Mouse (Mus musculus) small intestine, adult 10 weeks (tissue): ENCODE results near the gene 1700017B05Rik. TPM values are rescaled to one million over a fixed set of nuclear protein-coding genes. Genes with fewer than 3 reads are reported as not detected.

ENCODE experiments used
- polyA plus RNA-seq: library from polyadenylated mRNA; stranded (reverse); fragments of 350-450 nt; fragmentation: Illumina TruSeq; extraction: RNeasy Lipid Tissue Mini Kit (QIAGEN cat#74804); gene quantifications from one replicate; pipeline ENCODE4 v1.2.3, GENCODE M21; 2014; ENCODE audit warnings: low replicate concordance

1700017B05Rik gene
- 0.33 TPM for polyA plus RNA-seq

DNA sequence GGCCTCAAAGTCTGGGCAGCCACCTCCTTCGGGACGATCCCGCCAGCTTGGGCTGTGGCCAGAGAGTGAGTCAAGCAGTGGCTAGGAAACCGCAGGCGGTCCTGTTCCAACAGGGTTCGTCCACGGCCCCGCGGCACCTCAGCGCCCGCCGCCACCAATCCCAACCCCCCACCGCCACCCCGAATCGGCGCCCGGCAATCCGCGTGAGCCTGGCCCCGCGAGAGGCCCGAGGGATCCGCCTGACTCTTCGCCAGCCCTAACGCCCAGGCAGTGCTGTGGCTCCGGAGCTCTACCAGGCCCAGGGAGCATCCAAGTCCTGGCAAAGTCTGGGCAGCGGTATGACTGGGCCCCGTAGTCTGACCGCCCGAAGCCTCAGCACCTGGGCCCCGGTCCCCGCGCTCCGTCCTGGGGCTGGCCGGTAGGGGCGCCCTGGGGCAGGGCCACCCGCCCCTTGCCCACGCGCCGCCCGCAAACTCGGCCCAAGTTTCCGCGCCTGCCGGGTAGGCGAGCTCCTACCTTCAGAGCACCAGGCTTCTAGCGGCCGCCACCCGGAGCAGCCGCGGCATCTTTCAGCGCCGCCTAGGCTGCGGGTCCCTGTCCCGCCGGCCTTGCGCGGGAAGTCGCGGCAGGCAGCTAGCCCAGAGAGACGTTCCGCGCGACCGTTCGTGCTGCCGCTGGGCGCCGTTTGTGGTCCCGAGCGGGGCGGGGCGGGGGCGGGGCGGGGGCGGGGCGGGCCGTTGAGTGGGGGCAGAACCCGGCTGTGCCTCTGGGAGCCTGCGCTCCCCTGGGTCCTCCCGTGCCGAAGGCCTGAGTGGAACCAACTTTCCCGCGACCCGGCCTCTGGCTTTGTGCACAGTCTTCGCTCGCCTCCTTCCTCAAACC lies at the start of gene 1700017B05Rik:
1700017B05Rik (minus strand) TSS at position 700 of the 882 bp plus-strand sequence.

DNA sequence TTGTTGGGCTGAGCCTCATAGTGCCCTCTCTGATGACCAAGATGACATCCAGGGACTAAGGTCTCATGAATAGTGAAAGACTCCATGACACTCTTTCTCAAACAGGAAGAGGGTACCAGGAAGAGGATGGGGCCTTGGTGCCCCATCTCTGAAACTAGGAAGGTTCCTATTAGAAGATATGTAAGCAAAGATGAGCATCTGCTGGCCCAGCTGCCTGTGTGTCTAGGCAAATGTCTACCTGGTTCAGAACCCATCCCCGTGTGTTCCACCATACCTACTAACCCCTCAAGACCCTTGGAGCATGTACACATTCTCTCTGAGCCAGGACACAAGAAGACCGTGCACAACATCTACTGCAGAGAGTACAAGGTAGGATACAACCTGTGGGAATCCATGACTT lies 26.2 kb downstream of the 1700017B05Rik start, which contains the start of gene Trcg1:
Trcg1 (plus strand) TSS at position 301 of the 400 bp plus-strand sequence.

Other genes with a start within 250 kb of the 1700017B05Rik start
- 19.8 TPM for gene Sin3a, start 190.6 kb downstream of the 1700017B05Rik start, polyA plus RNA-seq
- gene Man2c1, start 131.9 kb downstream of the 1700017B05Rik start, polyA plus RNA-seq: 10.1 TPM
- not detected for gene Neil1, start 114.3 kb downstream of the 1700017B05Rik start, polyA plus RNA-seq
- gene Commd4, start 104.3 kb downstream of the 1700017B05Rik start, polyA plus RNA-seq: 5.9 TPM
- not detected for gene Trcg1, start 26.1 kb downstream of the 1700017B05Rik start, polyA plus RNA-seq
- gene Ppcdc, start 177.5 kb upstream of the 1700017B05Rik start, polyA plus RNA-seq: 5.2 TPM
- gene Scamp5, start 205.4 kb upstream of the 1700017B05Rik start, polyA plus RNA-seq: 31.5 TPM
- not detected for gene Rpp25, start 241.4 kb upstream of the 1700017B05Rik start, polyA plus RNA-seq